Mouse (Mus musculus) bone marrow, adult 2 months (tissue): ENCODE data around the gene Mpp2. TPM values are rescaled to one million over a fixed set of nuclear protein-coding genes. Genes with fewer than 3 reads are reported as not detected.

ENCODE experiments used
- H3K27ac ChIP-seq: fragments of 200-500 bp; 2 replicates; pipeline ENCODE4 v1.5.1; 2012; ENCODE audit warnings: low read depth, mild to moderate bottlenecking, control low read depth, inconsistent platforms, low read length; ENCODE audit not compliant: control insufficient read depth, poor library complexity, insufficient read depth
- H3K4me1 ChIP-seq: fragments of 200-500 bp; 2 replicates; pipeline ENCODE4 v1.6.1; 2011; ENCODE audit warnings: low read length; ENCODE audit not compliant: control insufficient read depth, insufficient read depth
- H3K4me3 ChIP-seq: fragments of 200-500 bp; replicated peaks from 2 replicates; pipeline ENCODE3; 2011; ENCODE audit warnings: mild to moderate bottlenecking, low read depth, low read length, control low read depth; ENCODE audit not compliant: control insufficient read depth
- CTCF ChIP-seq: fragments of 200-500 bp; IDR thresholded peaks from 2 replicates; pipeline ENCODE4 v1.5.1; 2011; ENCODE audit warnings: low read length, control low read depth; ENCODE audit not compliant: control insufficient read depth, insufficient read depth
- POLR2A ChIP-seq: fragments of 200-500 bp; IDR thresholded peaks from 2 replicates; pipeline ENCODE4 v1.6.1; 2011; ENCODE audit warnings: low read depth, mild to moderate bottlenecking, control low read depth, low read length, borderline replicate concordance; ENCODE audit not compliant: control insufficient read depth
- WGBS: fragments of 180-500 bp; shearing (Covaris S2); methylation state at CpG from one replicate; pipeline ENCODE4 v1.1.7; 2018; 5-methylcytosine and 5-hydroxymethylcytosine counted together
- polyA plus RNA-seq: library from polyadenylated mRNA; stranded (reverse); fragments of >200 nt; gene quantifications from 2 replicates; pipeline ENCODE4 v1.2.4, GENCODE M21; 2011; ENCODE audit warnings: low replicate concordance; ENCODE audit not compliant: missing spikeins, insufficient read depth, insufficient read length

Mpp2 gene
- polyA plus RNA-seq, 1 experiment, result 18.2 TPM

DNA sequence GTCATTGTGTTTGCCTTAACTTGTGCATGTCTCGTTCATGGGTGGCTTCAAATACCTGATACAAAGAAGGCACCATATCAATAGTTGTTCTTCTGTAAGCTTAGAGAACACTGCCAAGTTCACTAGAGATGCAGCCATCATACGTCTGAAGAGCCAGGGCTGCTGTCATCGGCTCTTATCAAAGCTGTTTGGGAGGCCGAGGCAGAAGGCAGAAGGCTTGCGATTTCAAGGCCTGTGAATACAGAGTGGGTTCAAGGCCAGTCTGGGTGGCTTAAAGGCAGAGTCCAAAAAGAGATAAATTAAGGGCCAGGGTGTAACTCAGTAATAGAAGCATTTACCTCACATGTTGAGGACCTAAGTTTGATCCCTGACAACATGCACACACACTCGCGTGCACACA, 52.0 kb downstream of the Mpp2 start:
- no peak overlapping the region for H3K4me3 ChIP-seq
- WGBS, result 87% methylated on average over 7 of the region's 7 CpGs
- no peak overlapping the region for H3K27ac ChIP-seq
- H3K4me1 ChIP-seq, result no peaks in the 10 kb centered on the region
- TF ChIP-seq POLR2A, result no peak
- no peak for TF ChIP-seq CTCF

DNA sequence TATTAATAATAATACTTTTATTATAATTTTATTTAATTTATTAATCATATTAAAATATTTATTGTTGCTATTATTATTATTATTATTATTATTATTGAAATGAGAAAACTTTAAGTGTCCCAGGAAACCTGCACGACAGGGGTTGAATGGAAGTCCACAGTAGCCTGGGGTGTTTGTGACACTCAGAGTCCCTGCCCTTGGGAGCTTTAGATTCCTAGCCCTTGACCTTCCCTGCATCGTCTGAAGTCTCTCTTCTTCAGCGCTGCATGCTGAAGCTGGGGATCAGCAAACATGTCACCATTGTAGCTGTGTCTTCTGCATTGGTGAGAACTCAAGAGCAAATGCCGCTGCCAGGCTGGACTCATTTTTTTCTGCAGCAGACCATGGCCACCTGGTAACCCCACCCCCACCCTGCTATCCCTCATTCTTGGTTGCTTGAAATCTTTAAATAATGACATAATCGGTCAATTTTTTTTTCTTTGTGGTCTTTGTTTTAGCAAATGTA, 52.8 kb downstream of the Mpp2 start:
- no peak for TF ChIP-seq POLR2A
- WGBS, result 85% methylated on average over 5 of the region's 5 CpGs
- Histone ChIP-seq H3K4me3 (no peak overlapping the region), H3K4me1 (no peaks in the 10 kb centered on the region), H3K27ac (no peak overlapping the region)

DNA sequence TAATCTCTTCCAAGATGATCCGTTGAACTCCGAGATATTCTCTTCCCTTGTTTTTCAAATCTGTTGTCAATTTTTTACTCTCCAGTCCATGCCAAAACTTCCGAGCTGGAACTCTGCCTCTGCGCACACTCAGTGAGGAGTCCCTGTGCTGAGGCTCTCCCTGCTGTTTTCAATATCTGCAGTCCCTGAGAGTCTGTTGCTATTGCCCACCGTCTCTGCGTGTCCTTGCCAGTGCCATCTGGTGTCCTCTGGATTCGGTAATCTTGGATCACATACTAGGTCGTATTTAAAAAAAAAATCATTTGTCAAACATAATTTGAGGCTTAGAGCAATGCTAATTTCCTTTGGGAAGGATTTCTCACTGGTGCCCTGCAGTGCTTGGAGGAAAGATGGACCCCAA, 53.4 kb downstream of the Mpp2 start:
- TF ChIP-seq POLR2A, result no peak
- TF ChIP-seq CTCF, result no peak
- Histone ChIP-seq H3K27ac (no peak overlapping the region), H3K4me3 (no peak overlapping the region), H3K4me1 (no peaks in the 10 kb centered on the region)
- 82% methylated on average over 8 of the region's 8 CpGs for WGBS

DNA sequence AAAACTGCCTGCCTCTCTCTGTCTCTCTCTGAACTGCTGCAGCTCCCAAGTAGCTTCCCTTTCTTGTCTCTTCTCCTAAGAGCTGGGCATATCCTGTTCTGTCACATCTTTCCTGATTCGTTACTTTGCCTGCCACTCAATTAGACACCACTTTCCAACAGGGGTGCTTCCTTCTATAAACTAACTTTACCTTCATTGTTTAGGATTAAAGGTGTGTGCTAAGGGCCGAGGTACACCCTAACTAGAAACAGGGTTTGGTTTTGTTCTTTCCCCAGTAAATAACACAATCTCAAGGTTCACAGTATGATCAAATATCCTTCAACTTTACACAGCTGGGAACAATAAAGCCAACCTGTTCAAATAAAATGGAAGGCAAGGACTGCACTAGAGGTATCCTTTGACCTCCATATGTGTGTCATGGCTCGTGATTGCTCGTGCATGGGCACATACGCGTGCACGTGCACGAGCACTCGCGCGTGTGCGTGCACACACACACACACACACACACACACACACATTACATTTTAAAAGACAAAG, 55.2 kb downstream of the Mpp2 start:
- 89% methylated on average over 12 of the region's 12 CpGs for WGBS

DNA sequence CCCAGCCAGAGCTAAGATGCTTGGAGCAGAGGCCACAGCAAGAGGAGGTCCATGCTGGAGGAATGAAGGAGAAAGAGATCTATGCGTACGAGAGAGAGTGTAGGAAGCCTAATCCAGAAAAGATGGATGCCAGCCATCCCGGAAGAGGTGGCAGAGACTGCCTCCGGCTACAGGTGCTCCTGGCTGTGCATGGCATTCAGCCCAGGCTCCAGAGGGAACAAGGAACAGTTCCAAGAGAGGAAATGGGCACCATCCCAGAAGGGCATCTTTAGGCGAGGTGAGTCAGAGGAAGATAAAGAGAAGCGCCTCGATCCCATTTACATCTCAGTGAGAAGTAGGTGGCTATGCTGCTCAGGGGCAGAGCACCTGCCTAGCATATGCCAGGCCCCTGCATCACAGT, 57.2 kb downstream of the Mpp2 start:
- no peak for TF ChIP-seq CTCF
- TF ChIP-seq POLR2A, result no peak
- Histone ChIP-seq H3K27ac (no peak overlapping the region; the same call in 1 of the 2 replicates), H3K4me1 (no peaks in the 10 kb centered on the region), H3K4me3 (no peak overlapping the region)
- 79% methylated on average over 7 of the region's 7 CpGs for WGBS

More for the DNA sequence above, 55.2 kb downstream of the Mpp2 start:
- no peak overlapping the region for H3K4me3 ChIP-seq
- no peak overlapping the region for H3K27ac ChIP-seq
- no peaks in the 10 kb centered on the region for H3K4me1 ChIP-seq
- TF ChIP-seq POLR2A (no peak), CTCF (no peak)

DNA sequence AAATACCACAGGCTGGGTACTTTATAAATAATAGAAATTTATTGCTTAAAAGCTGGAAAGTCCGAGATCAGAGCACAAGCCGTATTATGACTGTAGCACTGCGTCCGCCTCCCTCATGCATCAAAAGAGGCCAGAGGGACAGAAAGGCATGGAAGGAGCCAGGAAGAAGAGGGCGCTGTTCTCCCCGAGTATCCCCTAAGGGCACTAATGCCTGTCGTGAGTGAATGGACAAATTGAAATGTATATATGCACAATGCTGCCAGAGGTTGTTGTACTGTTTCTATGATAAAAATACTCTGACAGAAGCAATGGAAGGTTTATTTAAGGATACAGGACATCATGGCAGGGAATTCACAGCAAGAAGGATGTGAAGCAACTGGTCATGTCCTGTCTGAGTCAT, 58.3 kb downstream of the Mpp2 start:
- no peak overlapping the region for H3K27ac ChIP-seq
- 51% methylated on average over 7 of the region's 7 CpGs for WGBS
- no peak overlapping the region for H3K4me3 ChIP-seq
- H3K4me1 ChIP-seq, result no peaks in the 10 kb centered on the region
- TF ChIP-seq POLR2A (no peak), CTCF (no peak)

DNA sequence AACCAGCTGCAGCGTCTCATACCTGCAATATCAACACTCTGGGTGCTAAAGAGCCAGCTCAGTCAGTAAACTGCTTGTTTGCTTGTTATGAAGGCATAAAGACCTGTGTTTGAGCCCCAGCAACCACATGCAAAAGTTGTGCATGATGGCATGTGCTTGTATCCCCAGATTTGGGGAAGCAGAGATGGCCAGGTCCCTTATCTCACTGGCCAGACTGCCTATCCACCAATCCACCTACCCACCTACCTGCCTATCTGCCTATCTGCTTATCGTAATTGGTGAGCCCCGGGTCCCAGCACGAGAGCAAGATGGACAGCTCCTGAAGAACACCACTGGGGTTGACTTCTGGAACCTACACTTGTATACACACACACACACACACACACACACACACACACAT, 59.0 kb downstream of the Mpp2 start:
- 45% methylated on average over 4 of the region's 4 CpGs for WGBS
- no peak overlapping the region for H3K27ac ChIP-seq
- TF ChIP-seq CTCF (no peak), POLR2A (no peak)
- no peaks in the 10 kb centered on the region for H3K4me1 ChIP-seq
- no peak overlapping the region for H3K4me3 ChIP-seq

DNA sequence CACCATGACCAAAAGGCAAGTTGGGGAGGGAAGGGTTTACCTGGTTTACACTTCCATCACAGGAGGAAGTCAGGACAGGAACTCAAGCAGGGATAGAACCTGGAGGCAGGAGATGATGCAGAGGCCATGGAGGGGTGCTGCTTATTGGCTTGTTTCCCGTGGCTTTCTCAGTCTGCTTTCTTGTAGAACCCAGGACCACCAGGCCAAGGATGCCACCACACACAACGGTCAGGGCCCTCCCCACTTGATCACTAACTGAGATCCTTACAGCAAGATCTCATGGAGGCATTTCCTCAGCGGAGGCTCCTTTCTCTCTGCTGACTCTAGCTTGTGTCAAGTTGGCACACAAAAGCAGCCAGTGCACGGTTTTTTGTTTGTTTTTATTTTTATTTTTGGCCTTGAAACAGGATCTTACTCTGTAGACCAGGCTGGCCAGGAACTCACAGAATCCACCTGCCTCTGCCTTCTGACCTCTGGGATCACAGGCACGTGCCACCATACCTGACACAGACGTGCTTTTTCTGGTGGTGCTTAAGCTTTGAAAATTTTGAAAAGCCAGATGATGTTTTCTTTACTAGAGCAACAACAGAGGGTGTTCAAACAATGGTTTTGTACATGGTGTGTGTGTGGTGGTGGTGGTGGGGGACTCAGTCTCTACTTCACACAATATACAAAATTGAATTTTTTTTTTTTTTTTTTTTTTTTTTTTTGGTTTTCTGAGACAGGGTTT, 60.1 kb downstream of the Mpp2 start, which contains the start of gene Mpp3:
Mpp3 (minus strand) TSS at position 375 of the 730 bp plus-strand sequence.
- WGBS, result 75% methylated on average over 6 of the region's 6 CpGs
- H3K27ac ChIP-seq, result no peak within 1 kb of the TSS
- no peaks in the 10 kb centered on the region for H3K4me1 ChIP-seq
- H3K4me3 ChIP-seq, result no peak within 1 kb of the TSS
- TF ChIP-seq CTCF (no peak), POLR2A (no peak)
